Mouse (Mus musculus): ENCODE data around the gene Krt13. TPM values are rescaled to one million over a fixed set of nuclear protein-coding genes. Genes with fewer than 3 reads are reported as not detected.

Gene Krt13
- total and polyA plus RNA-seq, 3 experiments = not detected

GRCm38 (mm10) chr11:100113742-100114029 is 7.7 kb downstream of the Krt13 start:
- H3K36me3 ChIP-seq (replicated peaks in 1 of 2; ENCODE audit: control insufficient read depth in 1 of 2, insufficient read depth in 1 of 2, low read length in 1 of 2) = no peaks in the 10 kb centered on the region
- no peak overlapping the region for H3K9ac ChIP-seq (ENCODE audit: insufficient read depth, low read depth)
- H3K4me3 ChIP-seq (replicated peaks in 1 of 3; ENCODE audit: low read depth in 2 of 3, low read length in 2 of 3, poor library complexity in 1 of 3) = no peak overlapping the region
- no peak overlapping the region for H3K27ac ChIP-seq (ENCODE audit: insufficient read depth, low read depth)
- no peaks in the 10 kb centered on the region for H3K79me2 ChIP-seq (replicated peaks; ENCODE audit: control insufficient read depth, extremely low read depth, insufficient read depth, poor library complexity, severe bottlenecking)
- DNase-seq (ENCODE audit: extremely low read depth) = no peak
- no peak for TF ChIP-seq MEF2A (IDR thresholded peaks at IDR 0.05; ENCODE audit: borderline replicate concordance, low read depth, low read length)
- TF ChIP-seq CHD2 (IDR thresholded peaks at IDR 0.05; ENCODE audit: low read length) = no peak
- no peak for TF ChIP-seq USF1 (IDR thresholded peaks at IDR 0.05; ENCODE audit: low read depth, low read length)
- TF ChIP-seq RAD21 (IDR thresholded peaks at IDR 0.05; ENCODE audit: low read depth, low read length) = no peak
- TF ChIP-seq UBTF (IDR thresholded peaks at IDR 0.05; ENCODE audit: low read depth, low read length) = no peak
- TF ChIP-seq BHLHE40 (IDR thresholded peaks at IDR 0.05; ENCODE audit: low read depth, low read length) = no peak
- TF ChIP-seq MAFK (IDR thresholded peaks at IDR 0.05; ENCODE audit: insufficient replicate concordance, low read length) = no peak
- TF ChIP-seq CTCF (conservative IDR thresholded peaks at IDR 0.05 in 1 of 2, IDR thresholded peaks at IDR 0.05 in 1 of 2; ENCODE audit: low read depth in 2 of 2, low read length in 2 of 2) = no peak
- no peak for TF ChIP-seq KAT2A (IDR thresholded peaks at IDR 0.05; ENCODE audit: insufficient replicate concordance, low read length)
- no peak for TF ChIP-seq GABPA (IDR thresholded peaks at IDR 0.05; ENCODE audit: insufficient replicate concordance, low read depth, low read length)
- H3K4me1 ChIP-seq (ENCODE audit: control insufficient read depth in 1 of 2, insufficient read depth in 2 of 2) = no peaks in the 10 kb centered on the region
- peaks cover 99% of the 10 kb centered on the region for H3K27me3 ChIP-seq (replicated peaks)
- no peak overlapping the region for H3K4me2 ChIP-seq (ENCODE audit: insufficient read depth, low read depth, poor library complexity, severe bottlenecking)
- in situ Hi-C loops (cut with MboI; ENCODE audit: low pct_ligation_motif_present, low pct_unique_long_range_greater_than_20kb, low sequenced_read_pairs) (no loop called here), dilution Hi-C loops (cut with MboI; ENCODE audit: extremely low pct_ligation_motif_present, extremely low pct_unique_long_range_greater_than_20kb, low sequenced_read_pairs) (no loop called here)
- no peaks in the 10 kb centered on the region for H3K9me3 ChIP-seq (replicated peaks; ENCODE audit: low read length)

DNA sequence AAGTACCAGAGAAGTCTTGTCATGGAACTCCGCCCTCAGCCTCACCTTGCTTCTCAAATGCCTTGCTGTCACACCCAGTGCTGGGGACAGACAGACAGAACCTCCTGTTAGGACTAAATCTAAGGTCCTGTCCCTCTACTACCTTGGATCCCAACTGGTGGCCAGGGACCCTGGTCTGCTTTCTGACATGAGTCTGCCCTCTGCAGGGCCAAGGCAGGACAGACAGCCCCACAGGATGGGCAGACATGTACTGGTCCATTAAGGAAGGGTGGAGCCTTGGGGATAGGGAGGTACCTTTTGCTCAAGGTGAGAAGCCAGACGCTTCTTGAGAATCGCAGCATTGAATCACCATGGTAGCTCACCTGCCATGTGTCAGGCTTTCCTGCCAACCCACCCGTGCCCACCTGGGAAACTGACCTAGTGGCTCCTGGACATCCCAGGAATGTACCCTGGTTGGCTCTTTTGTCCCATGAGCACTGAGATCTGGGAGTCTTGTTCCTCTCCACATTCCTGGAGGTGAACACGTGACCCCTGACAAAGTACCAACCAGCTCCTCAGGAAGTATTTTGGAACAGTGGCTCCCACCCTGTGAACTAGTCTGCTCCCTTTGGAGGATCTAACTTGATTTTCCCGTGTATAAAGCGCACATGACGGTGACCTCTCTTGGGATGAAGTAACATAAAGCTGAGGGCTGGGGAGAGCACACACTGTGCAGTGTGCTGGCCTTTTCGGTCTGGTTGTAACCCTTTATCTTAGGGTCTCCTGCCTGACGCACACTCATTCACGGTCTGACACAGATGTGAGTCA is 8.2 kb downstream of the Krt13 start:
- Histone ChIP-seq H3K4me2 (ENCODE audit: insufficient read depth, low read depth, poor library complexity, severe bottlenecking) (no peak overlapping the region), H3K27me3 (replicated peaks) (peaks cover 99% of the 10 kb centered on the region), H3K79me2 (replicated peaks; ENCODE audit: control insufficient read depth, extremely low read depth, insufficient read depth, poor library complexity, severe bottlenecking) (no peaks in the 10 kb centered on the region), H3K27ac (ENCODE audit: insufficient read depth, low read depth) (no peak overlapping the region), H3K4me1 (ENCODE audit: control insufficient read depth in 1 of 2, insufficient read depth in 2 of 2) (no peaks in the 10 kb centered on the region), H3K36me3 (replicated peaks in 1 of 2; ENCODE audit: control insufficient read depth in 1 of 2, insufficient read depth in 1 of 2, low read length in 1 of 2) (no peaks in the 10 kb centered on the region), H3K4me3 (replicated peaks in 1 of 3; ENCODE audit: low read depth in 2 of 3, low read length in 2 of 3, poor library complexity in 1 of 3) (no peak overlapping the region), H3K9me3 (replicated peaks; ENCODE audit: low read length) (no peaks in the 10 kb centered on the region), H3K9ac (ENCODE audit: insufficient read depth, low read depth) (no peak overlapping the region)
- TF ChIP-seq E2F4 (IDR thresholded peaks at IDR 0.05; ENCODE audit: insufficient replicate concordance, low read depth, low read length) (no peak), RCOR1 (conservative IDR thresholded peaks at IDR 0.05; ENCODE audit: low read depth, low read length) (no peak), KAT2A (IDR thresholded peaks at IDR 0.05; ENCODE audit: insufficient replicate concordance, low read length) (no peak), IRF4 (IDR thresholded peaks at IDR 0.05; ENCODE audit: low read depth, low read length) (no peak), PAX5 (IDR thresholded peaks at IDR 0.05; ENCODE audit: low read length) (no peak), ZC3H11A (IDR thresholded peaks at IDR 0.05; ENCODE audit: low read depth, low read length) (no peak), USF2 (conservative IDR thresholded peaks at IDR 0.05; ENCODE audit: low read depth, low read length) (no peak), JUN (IDR thresholded peaks at IDR 0.05; ENCODE audit: insufficient read depth, low read depth, low read length) (no peak), EP300 (IDR thresholded peaks at IDR 0.05; ENCODE audit: low read length) (no peak), GABPA (IDR thresholded peaks at IDR 0.05; ENCODE audit: insufficient replicate concordance, low read depth, low read length) (no peak), ELF1 (IDR thresholded peaks at IDR 0.05; ENCODE audit: low read depth, low read length) (no peak), MYC (IDR thresholded peaks at IDR 0.05; ENCODE audit: low read depth, low read length) (no peak), USF1 (IDR thresholded peaks at IDR 0.05; ENCODE audit: low read depth, low read length) (no peak)
- dilution Hi-C loops (cut with MboI; ENCODE audit: extremely low pct_ligation_motif_present, extremely low pct_unique_long_range_greater_than_20kb, low sequenced_read_pairs) (no loop called here), in situ Hi-C loops (cut with MboI; ENCODE audit: low pct_ligation_motif_present, low pct_unique_long_range_greater_than_20kb, low sequenced_read_pairs) (no loop called here)
- DNase-seq (ENCODE audit: extremely low read depth) = no peak
